Mouse (Mus musculus) heart, postnatal 0 days (tissue): ENCODE data around the gene Efnb3. TPM values are rescaled to one million over a fixed set of nuclear protein-coding genes. Genes with fewer than 3 reads are reported as not detected.
A peak's percentile ranks its signal among the peaks of the same experiment; 100 is the strongest.

Experiments
- ATAC-seq: fragments of 200-750 bp; cut with Nextera tagmentation; 2 replicates; pipeline ENCODE4 v1.8.0; 2017; ENCODE audit warnings: low read depth, moderate number of reproducible peaks, moderate library complexity; ENCODE audit not compliant: insufficient read depth
- DNase-seq: peaks from one replicate; pipeline ENCODE4 v3.0.0-alpha.2; 2016; ENCODE audit warnings: low spot score
- H3K27ac ChIP-seq: fragments of 300-500 bp; sonication (generic); 2 replicates; pipeline ENCODE4 v1.5.1; 2014; ENCODE audit warnings: low read depth, mild to moderate bottlenecking
- H3K27me3 ChIP-seq: fragments of 300-500 bp; sonication (generic); 2 replicates; pipeline ENCODE4 v1.6.1; 2014; ENCODE audit warnings: low read length, mixed read lengths; ENCODE audit not compliant: control insufficient read depth, insufficient read depth
- H3K36me3 ChIP-seq: fragments of 300-500 bp; sonication (generic); replicated peaks from 2 replicates; pipeline ENCODE4 v1.6.1; 2014; ENCODE audit warnings: low read length, mixed read lengths; ENCODE audit not compliant: control insufficient read depth, insufficient read depth
- H3K4me1 ChIP-seq: fragments of 300-500 bp; sonication (generic); 2 replicates; pipeline ENCODE4 v1.6.1; 2014; ENCODE audit warnings: antibody characterized with exemption; ENCODE audit not compliant: control insufficient read depth, insufficient read depth
- H3K4me2 ChIP-seq: fragments of 300-500 bp; sonication (generic); 2 replicates; pipeline ENCODE4 v1.6.1; 2014; ENCODE audit warnings: low read depth, mild to moderate bottlenecking, low read length, moderate library complexity
- H3K4me3 ChIP-seq: fragments of 300-500 bp; sonication (generic); 2 replicates; pipeline ENCODE4 v1.5.1; 2014; ENCODE audit warnings: low read depth, low read length
- H3K9ac ChIP-seq: fragments of 300-500 bp; sonication (generic); replicated peaks from 2 replicates; pipeline ENCODE4 v1.6.1; 2014; ENCODE audit warnings: low read depth, low read length, mixed read lengths
- H3K9me3 ChIP-seq: fragments of 300-500 bp; sonication (generic); replicated peaks from 2 replicates; pipeline ENCODE4 v1.6.1; 2016; ENCODE audit warnings: low read length; ENCODE audit not compliant: control insufficient read depth
- CTCF ChIP-seq: IDR thresholded peaks from 2 replicates; pipeline ENCODE4 v1.5.1; 2016; ENCODE audit warnings: antibody characterized with exemption, control low read depth, low read depth
- EP300 ChIP-seq: IDR thresholded peaks from 2 replicates; pipeline ENCODE4 v1.6.1; 2016; ENCODE audit warnings: antibody characterized with exemption, low read depth
- WGBS: fragments of 180-500 bp; shearing (Covaris S2); extraction: QIAGEN DNeasy Blood & Tissue Kit; methylation state at CpG from one replicate; pipeline ENCODE4 v1.1.7; 2014; 5-methylcytosine and 5-hydroxymethylcytosine counted together
- polyA plus RNA-seq: library from polyadenylated mRNA; unstranded; fragments of >200 nt; fragmentation: Nextera tagmentation; extraction: Ambion mirVana; gene quantifications from 2 replicates; pipeline ENCODE4 v1.2.1, GENCODE M21; 2015
- total RNA-seq: library from RNA; depleted of rRNA; stranded (reverse); fragments of >200 nt; gene quantifications from 2 replicates; pipeline ENCODE4 v1.2.3, GENCODE M21; 2014; ENCODE audit warnings: low replicate concordance

The Efnb3 gene
- total and polyA plus RNA-seq, 2 experiments from 2014 or later, result 75.6 to 79.5 TPM

- no peaks in the 10 kb centered on the region for H3K27me3 ChIP-seq
- H3K9me3 ChIP-seq, result no peaks in the 10 kb centered on the region
- H3K4me1 ChIP-seq, result peaks cover 51% of the 10 kb centered on the region
- 12% methylated on average over 6 of the region's 6 CpGs for WGBS
- H3K4me2 ChIP-seq, result peak overlapping the region; percentile 33
- DNase-seq, result peak; percentile 65
- peak overlapping the region; percentile 73 for H3K27ac ChIP-seq
- H3K36me3 ChIP-seq, result no peaks in the 10 kb centered on the region
- ATAC-seq, result peak; percentile 69
- no peak overlapping the region for H3K4me3 ChIP-seq
- 0 out of 2 replicates have a peak, but pooled peaks have one; percentile 52 for TF ChIP-seq EP300
- TF ChIP-seq CTCF, result no peak
- H3K9ac ChIP-seq, result no peak overlapping the region
Measured at GRCm38 (mm10) chr11:69600098-69600497, 40.1 kb upstream of the Efnb3 start.

- no peak overlapping the region for H3K4me2 ChIP-seq
- no peaks in the 10 kb centered on the region for H3K9me3 ChIP-seq
- H3K36me3 ChIP-seq, result no peaks in the 10 kb centered on the region; the same call in 1 of the 2 replicates
- DNase-seq, result no peak
- no peak overlapping the region for H3K4me3 ChIP-seq
- H3K27ac ChIP-seq, result peak overlapping the region; percentile 73
- no peak overlapping the region for H3K9ac ChIP-seq
- H3K27me3 ChIP-seq, result no peaks in the 10 kb centered on the region
- ATAC-seq, result no peak
- peaks cover 45% of the 10 kb centered on the region for H3K4me1 ChIP-seq
- TF ChIP-seq EP300, result no peak
- 0 out of 2 replicates have a peak, but pooled peaks have one; percentile 4 for TF ChIP-seq CTCF
- 21% methylated on average over 9 of the region's 9 CpGs for WGBS
Measured at GRCm38 (mm10) chr11:69599436-69599835, 39.4 kb upstream of the Efnb3 start.

GRCm38 (mm10) chr11:69594853-69595252, 34.8 kb upstream of the Efnb3 start:
- WGBS, result 95% methylated on average over 6 of the region's 6 CpGs
- H3K27ac ChIP-seq, result no peak overlapping the region
- no peaks in the 10 kb centered on the region for H3K27me3 ChIP-seq
- H3K9me3 ChIP-seq, result no peaks in the 10 kb centered on the region
- peaks cover 30% of the 10 kb centered on the region for H3K36me3 ChIP-seq
- DNase-seq, result no peak
- no peak overlapping the region for H3K9ac ChIP-seq
- H3K4me3 ChIP-seq, result no peak overlapping the region
- H3K4me1 ChIP-seq, result peaks cover 7% of the 10 kb centered on the region; the same call in 1 of the 2 replicates
- ATAC-seq, result no peak
- H3K4me2 ChIP-seq, result no peak overlapping the region
- TF ChIP-seq CTCF, result no peak
- no peak for TF ChIP-seq EP300

- Histone ChIP-seq H3K4me1 (no peaks in the 10 kb centered on the region), H3K4me3 (no peak overlapping the region), H3K36me3 (peaks cover 51% of the 10 kb centered on the region), H3K9ac (no peak overlapping the region), H3K27me3 (no peaks in the 10 kb centered on the region), H3K9me3 (no peaks in the 10 kb centered on the region), H3K27ac (no peak overlapping the region), H3K4me2 (no peak overlapping the region)
- TF ChIP-seq CTCF, result no peak
- TF ChIP-seq EP300, result no peak
- ATAC-seq (no peak), DNase-seq (no peak)
- 71% methylated on average over 4 of the region's 4 CpGs for WGBS
Measured at GRCm38 (mm10) chr11:69592799-69593198, 32.8 kb upstream of the Efnb3 start.

- H3K4me2 ChIP-seq, result no peak overlapping the region
- no peak for ATAC-seq
Measured at GRCm38 (mm10) chr11:69591899-69592637, 32.1 kb upstream of the Efnb3 start.

More at GRCm38 (mm10) chr11:69591899-69592637, 32.1 kb upstream of the Efnb3 start:
- no peaks in the 10 kb centered on the region for H3K9me3 ChIP-seq
- no peak overlapping the region for H3K27ac ChIP-seq
- TF ChIP-seq EP300 (no peak), CTCF (no peak)
- H3K27me3 ChIP-seq, result no peaks in the 10 kb centered on the region
- no peak overlapping the region for H3K9ac ChIP-seq
- DNase-seq, result no peak
- WGBS, result 63% methylated on average over 7 of the region's 7 CpGs
- H3K4me1 ChIP-seq, result no peaks in the 10 kb centered on the region
- peaks cover 58% of the 10 kb centered on the region for H3K36me3 ChIP-seq
- no peak overlapping the region for H3K4me3 ChIP-seq
